Comparison of ENCODE assay signal across 20 mouse cellular contexts in genomic region chr1:42597065-42597464, GRCm38 (mm10).
DNase-seq lines count a peak whose midpoint lies in the region; ATAC-seq and TF ChIP-seq lines count a peak whose summit lies in the region.
"Had no signal": no experiment of that assay in that cellular context is flagged by ENCODE, and none has a peak within 500 bp of the region (broad histone marks: within the 10 kb centered on the region; RNA-seq: fewer than 3 reads in every experiment).

No protein-coding gene starts in this region.

- H3K36me3 ChIP-seq in kidney, embryonic 15.5 days: no peaks in the 10 kb centered on the region
- no peaks in the 10 kb centered on the region for H3K36me3 ChIP-seq in intestine, postnatal 0 days (ENCODE audit: control insufficient read depth, insufficient read depth)
- H3K36me3 ChIP-seq: embryonic facial prominence, embryonic 15.5 days; forebrain, embryonic 10.5 days; forebrain, embryonic 15.5 days; heart, embryonic 12.5 days; hindbrain, embryonic 15.5 days had no signal

- no peak overlapping the region for H3K4me3 ChIP-seq in kidney, embryonic 15.5 days (replicated peaks)
- no peak overlapping the region for H3K4me3 ChIP-seq in intestine, postnatal 0 days (ENCODE audit: low read depth, low read length)
- H3K4me3 ChIP-seq: embryonic facial prominence, embryonic 15.5 days; erythroblast, embryonic 14.5 days; forebrain, embryonic 10.5 days; forebrain, embryonic 15.5 days; heart, adult 2 months; heart, embryonic 12.5 days; hindbrain, embryonic 15.5 days had no signal

- TF ChIP-seq CTCF in intestine, postnatal 0 days (IDR thresholded peaks at IDR 0.05; ENCODE audit: low read depth): no peak

- no peaks in the 10 kb centered on the region for H3K9me3 ChIP-seq in kidney, embryonic 15.5 days (replicated peaks)
- H3K9me3 ChIP-seq in intestine, postnatal 0 days (ENCODE audit: control insufficient read depth): no peaks in the 10 kb centered on the region
- H3K9me3 ChIP-seq: embryonic facial prominence, embryonic 15.5 days; forebrain, embryonic 10.5 days; forebrain, embryonic 15.5 days; hindbrain, embryonic 15.5 days had no signal

- H3K27ac ChIP-seq in kidney, embryonic 15.5 days: no peak overlapping the region
- H3K27ac ChIP-seq in intestine, postnatal 0 days (ENCODE audit: low read depth, low read length): no peak overlapping the region
- H3K27ac ChIP-seq: embryonic facial prominence, embryonic 15.5 days; forebrain, embryonic 10.5 days; forebrain, embryonic 15.5 days; heart, adult 2 months; hindbrain, embryonic 15.5 days had no signal

- H3K9ac ChIP-seq in kidney, embryonic 15.5 days: no peak overlapping the region
- no peak overlapping the region for H3K9ac ChIP-seq in intestine, postnatal 0 days (ENCODE audit: low read depth, low read length)
- H3K9ac ChIP-seq: embryonic facial prominence, embryonic 15.5 days; forebrain, embryonic 15.5 days; heart, embryonic 12.5 days; hindbrain, embryonic 15.5 days had no signal

- peak; percentile 12 for DNase-seq in kidney, adult 18-20 months
- DNase-seq in Muller cell, postnatal 12 days (ENCODE audit: inconsistent ontology term): peak; percentile 1
- peak; percentile 11 to 19 for DNase-seq in kidney, adult 8-10 months
- DNase-seq in kidney, postnatal 14 days: peak; percentile 10
- DNase-seq in gastrocnemius, adult 8-10 months (ENCODE audit: low spot score in 2 of 2): no peak
- DNase-seq in adrenal gland, postnatal 4 days (ENCODE audit: low spot score in 2 of 2): no peak
- DNase-seq: adrenal gland, adult 8-10 months; cerebellum, adult 18-20 months; cerebellum, postnatal 14 days; embryo, embryonic 11 days; gastrocnemius, postnatal 14 days; heart, adult 2 months had no signal

- no peak overlapping the region for H3K4me2 ChIP-seq in kidney, embryonic 15.5 days
- no peak overlapping the region for H3K4me2 ChIP-seq in intestine, postnatal 0 days (replicated peaks; ENCODE audit: low read depth)
- H3K4me2 ChIP-seq: embryonic facial prominence, embryonic 15.5 days; forebrain, embryonic 15.5 days; heart, embryonic 12.5 days; hindbrain, embryonic 15.5 days had no signal

- 73% methylated on average over 4 of the region's 4 CpGs for WGBS in kidney, embryonic 15.5 days
- WGBS in intestine, postnatal 0 days: 85% methylated on average over 4 of the region's 4 CpGs

- no peaks in the 10 kb centered on the region for H3K27me3 ChIP-seq in kidney, embryonic 15.5 days
- H3K27me3 ChIP-seq in intestine, postnatal 0 days (replicated peaks; ENCODE audit: control insufficient read depth, insufficient read depth, low read length): no peaks in the 10 kb centered on the region
- H3K27me3 ChIP-seq: embryonic facial prominence, embryonic 15.5 days; forebrain, embryonic 15.5 days; heart, embryonic 12.5 days; hindbrain, embryonic 15.5 days had no signal

- ATAC-seq in kidney, embryonic 15.5 days (replicated peaks; ENCODE audit: low FRiP score): no peak
- no peak for ATAC-seq in intestine, postnatal 0 days
- ATAC-seq: forebrain, embryonic 15.5 days had no signal

- no peaks in the 10 kb centered on the region for H3K4me1 ChIP-seq in kidney, embryonic 15.5 days
- H3K4me1 ChIP-seq in intestine, postnatal 0 days (replicated peaks; ENCODE audit: control insufficient read depth, insufficient read depth, low read length): no peaks in the 10 kb centered on the region
- H3K4me1 ChIP-seq: embryonic facial prominence, embryonic 15.5 days; heart, embryonic 12.5 days; hindbrain, embryonic 15.5 days had no signal

Comparison
In these comparisons a context has a peak if more than half of its experiments do, and no peak if none do; other contexts are left out.
1. DNase-seq: peak in kidney, adult 18-20 months (single experiment), Muller cell, postnatal 12 days (single experiment), kidney, adult 8-10 months (2 of 2) and kidney, postnatal 14 days (single experiment); none in gastrocnemius, adult 8-10 months (0 of 2) and adrenal gland, postnatal 4 days (0 of 2).